Mouse (Mus musculus) cerebellum, adult 11 months (tissue): ENCODE measurements at regions not wholly inside any gene's neighbourhood (a gene's known extent, or its start where the extent isn't known, plus 50 kb on each side); places are given as distances from the start of the nearest gene placed in this dataset.

Source experiments
- DNase-seq: peaks from one replicate; pipeline ENCODE4 v3.0.0; 2022

DNA sequence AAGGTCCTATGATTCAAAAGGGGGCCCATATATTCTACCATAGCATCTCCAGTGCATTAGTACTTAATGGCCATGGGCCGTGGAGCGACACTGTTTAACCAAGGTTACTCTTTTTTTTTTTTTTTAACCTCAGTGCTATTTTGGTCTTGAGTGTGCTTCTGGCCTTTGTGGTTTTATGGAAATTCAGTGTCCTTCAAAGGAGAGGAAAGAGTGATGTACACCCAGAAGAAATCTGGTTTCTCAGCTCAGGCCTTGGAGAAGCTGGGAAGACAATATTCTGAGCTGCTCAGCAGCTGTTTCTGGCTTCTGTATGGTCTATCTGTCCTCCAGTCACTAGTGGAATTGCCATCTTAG, 91.2 kb upstream of the Pabpc6 start:
- DNase-seq = no peak

DNA sequence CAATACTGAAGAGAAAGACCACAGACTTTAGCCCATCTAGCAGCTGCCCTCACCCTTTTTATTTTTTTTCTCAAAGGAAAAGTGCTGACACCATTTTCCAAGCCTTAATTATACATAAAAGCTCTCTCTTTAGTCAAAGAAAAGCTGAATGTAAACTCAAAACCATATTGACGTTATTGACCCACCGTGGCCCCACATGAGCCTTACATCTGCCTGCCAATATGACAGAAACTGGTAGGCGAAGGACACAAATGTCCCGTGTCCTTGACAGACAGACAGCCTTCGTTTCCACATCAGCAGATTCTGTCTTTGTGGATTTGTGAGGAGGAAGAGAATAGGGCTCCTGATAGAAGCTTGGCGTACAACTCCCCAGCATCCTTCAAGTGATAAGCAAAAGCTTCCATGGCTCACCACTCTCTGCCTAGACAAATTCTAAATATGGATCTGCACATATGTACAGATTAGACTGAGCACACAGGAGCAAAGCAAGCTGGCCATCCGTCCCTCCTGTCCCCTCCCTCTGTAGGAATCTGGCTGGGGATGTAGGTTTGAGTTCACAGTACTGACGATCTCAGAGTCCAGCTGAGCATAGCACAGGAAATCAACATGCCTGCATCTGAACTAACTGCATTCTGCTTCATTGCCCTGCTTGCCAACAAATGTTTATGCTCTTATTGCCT, 90.6 kb upstream of the Pabpc6 start:
- DNase-seq = no peak

DNA sequence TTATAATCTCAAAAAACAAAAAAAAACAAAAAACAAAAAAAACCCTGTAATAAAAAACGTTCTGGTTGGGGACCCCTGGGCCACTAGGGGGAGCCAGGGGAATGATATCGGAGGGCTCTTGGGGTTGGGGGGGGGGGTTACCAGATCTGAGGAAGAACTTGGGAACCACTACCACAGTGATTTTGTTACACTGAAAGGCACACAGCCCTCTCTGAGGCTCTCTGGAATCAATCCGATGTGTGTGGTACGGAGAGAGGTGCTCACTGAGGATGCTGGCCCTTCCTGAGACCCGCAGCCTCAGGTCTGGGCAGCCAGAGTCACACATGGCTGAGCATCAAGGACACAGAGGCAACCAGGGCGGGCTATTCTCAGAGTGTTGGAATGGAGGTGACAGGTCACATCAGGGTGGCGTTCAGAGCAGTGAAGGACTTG, 89.9 kb upstream of the Pabpc6 start:
- DNase-seq = no peak

DNA sequence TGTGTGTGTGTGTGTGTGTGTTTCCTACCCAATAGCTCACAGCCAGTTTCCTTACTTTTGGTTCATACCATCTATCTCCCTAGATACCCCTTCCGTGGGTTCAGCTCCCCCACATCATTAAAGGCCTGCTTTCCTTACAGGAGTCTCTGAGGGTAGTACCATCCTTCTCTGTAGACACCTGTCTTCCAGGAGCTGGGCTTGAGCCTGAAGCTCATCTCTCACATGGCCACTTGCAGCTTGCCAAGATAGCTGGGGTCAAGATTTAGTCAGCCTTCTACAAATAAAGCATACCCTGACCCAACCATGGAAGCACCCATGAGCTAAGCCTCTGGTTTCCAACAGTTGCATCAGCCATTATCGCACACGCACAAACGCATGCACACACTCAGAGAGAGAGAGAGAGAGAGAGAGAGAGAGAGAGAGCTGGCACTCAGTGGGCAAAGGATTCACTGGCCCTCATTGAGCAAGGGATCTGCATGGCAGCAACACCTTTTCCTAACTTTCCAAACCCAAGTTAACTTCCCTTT, 88.3 kb upstream of the Pabpc6 start:
- no peak for DNase-seq

DNA sequence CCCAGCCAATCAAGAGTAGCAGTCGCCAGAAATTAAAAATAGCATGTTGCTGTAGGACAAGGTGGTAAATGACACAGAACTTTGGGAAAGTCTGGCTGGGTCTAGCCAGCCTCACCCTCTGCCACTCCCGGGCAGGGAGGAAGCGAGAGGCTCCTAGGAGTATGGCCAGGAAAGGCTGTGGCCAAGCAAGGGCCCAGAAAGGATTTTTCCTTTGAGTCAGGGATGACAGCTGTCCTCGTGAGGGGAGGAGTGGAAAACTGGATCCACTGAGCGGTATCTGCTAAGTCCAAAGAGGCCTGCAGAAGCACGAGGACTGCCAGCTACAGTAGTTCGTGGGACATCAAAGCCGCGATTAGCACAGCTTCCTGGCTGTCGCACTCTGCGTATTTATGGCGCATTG, 87.2 kb upstream of the Pabpc6 start:
- no peak for DNase-seq

DNA sequence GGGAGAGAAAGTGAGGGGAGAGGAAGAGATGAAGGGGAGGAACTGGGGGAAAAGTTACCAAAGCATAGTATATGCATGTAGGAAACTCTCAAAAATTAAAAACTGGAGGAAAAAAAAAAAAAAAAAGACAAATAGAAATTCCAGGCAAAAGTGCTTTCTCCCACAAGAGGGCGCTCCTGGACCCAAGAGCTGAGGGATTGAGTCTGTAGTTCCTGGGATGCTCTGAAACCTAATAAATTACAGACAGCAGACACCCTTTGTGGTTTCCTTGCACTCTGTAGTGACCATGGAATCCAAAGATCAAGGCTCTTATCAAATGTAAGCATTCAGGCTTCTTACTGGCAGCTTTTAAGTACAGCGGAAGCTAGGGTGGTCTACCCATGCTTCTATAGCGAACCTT, 86.7 kb upstream of the Pabpc6 start:
- DNase-seq = peak; percentile 44

DNA sequence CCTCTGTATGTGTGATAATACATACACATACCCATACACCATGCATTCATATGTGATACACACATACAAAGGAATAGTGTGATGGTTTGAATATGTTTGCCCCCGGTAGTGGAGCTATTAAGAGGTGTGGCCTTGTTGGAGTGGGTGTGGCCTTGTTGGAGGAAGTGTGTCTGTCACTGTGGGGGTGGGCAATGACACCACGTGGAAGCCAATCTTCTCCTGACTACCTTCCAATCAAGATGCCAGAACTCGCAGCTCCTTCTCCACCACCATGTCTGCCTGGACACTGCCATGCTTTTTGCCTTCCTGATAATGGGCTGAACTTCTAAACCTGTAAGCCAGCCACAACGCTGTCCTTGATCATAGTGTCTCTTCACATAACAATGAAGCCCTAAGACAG, 86.1 kb upstream of the Pabpc6 start:
- DNase-seq = no peak

DNA sequence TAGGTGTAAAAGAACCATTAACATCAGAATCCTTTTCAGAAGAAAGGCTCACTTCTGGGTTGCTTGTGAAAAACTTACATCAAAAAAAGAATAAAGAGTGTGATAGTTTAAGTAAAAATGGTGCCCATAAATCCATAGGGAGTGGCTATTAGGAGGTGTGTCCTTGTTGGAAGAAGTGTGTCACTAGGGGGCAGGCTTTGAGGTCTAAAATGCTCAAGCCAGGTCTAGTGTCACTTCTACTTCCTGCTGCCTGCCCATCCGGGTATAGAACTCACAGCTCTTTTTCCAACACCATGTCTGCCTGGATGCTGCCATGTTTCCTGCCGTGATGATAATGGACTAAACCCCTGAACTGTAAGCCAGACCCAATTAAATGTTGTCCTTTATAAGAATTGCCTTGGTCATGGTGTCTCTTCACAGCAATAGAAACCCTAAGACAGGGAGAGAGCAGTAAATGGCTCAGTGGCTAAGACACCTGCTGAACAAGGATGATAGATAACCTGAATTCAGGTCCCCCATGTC, 85.4 kb upstream of the Pabpc6 start:
- no peak for DNase-seq

DNA sequence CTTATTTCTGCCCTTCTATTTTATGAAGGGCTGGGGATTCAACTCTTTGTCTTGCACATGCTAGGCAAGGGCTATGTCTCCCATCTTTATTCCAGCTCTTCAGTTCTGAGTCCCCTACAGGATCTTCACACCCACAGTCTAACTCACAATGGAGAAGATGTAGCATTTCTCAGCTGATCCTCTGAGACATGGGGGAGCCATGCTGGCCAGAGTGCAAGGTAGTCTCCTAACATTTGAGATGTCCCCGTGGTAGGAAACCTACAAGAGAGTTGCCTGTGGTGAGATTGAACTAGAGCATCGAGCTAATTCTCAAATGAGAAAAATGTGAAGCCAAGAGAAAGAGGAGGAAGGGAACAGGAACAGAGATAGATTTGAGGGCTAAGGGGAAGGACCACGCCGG, 83.3 kb upstream of the Pabpc6 start:
- DNase-seq = no peak

DNA sequence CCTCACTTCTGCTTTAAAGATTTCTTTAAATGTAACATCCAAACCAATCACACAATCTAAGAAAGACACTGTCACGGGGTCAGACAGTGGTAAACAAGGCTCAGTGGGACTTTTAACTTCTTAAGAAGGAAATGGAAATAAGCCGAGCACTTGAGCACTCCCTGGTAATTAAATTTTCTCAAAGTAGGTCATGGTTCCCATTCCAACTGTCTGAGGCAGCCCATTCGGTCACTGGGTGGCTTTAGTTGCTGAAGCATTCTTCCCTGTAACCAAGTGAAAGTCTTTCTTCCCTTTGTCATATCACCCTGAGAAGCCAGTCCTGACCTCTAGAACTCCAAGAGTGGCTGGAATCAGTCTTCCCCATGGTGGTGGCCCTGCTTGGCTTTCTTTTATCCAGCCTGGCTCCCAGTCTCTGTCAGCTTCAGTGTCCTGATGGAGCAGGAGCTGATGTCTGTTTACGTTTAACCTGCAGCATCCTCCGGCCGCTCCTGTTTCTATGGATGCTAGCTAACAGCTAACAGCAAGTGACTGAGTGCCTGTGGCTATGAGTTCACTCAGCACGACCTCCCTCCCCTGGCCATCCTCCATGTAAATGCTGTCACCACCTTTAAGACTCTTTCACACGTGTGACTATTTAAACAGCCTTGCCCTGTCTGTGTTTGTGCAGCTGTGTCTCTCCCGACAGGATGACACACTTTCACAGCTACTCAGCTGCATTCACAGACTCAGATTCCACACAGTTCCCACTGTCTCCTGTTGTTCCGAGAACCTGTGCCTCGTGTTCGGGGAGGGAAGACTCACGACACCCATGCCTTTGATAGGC, 82.0 kb upstream of the Pabpc6 start:
- no peak for DNase-seq

DNA sequence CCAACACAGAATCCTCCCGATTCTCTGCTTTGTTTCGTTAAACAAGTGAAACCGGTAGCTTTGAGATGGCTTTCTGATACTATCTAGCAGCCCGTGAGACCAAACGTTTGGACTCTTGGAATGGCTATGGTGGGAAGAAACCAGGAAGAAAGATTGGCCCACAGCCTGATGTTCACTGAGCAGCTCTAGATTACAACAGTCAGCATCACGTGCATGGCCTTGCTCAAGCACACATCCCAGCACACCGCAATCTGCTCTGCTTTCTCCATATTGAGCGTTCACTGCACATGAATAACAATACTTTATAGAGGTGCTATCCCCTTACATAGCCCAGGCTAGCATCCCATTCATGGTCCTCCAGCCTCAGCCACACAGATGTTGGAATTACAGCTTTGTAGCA, 80.5 kb upstream of the Pabpc6 start:
- no peak for DNase-seq

DNA sequence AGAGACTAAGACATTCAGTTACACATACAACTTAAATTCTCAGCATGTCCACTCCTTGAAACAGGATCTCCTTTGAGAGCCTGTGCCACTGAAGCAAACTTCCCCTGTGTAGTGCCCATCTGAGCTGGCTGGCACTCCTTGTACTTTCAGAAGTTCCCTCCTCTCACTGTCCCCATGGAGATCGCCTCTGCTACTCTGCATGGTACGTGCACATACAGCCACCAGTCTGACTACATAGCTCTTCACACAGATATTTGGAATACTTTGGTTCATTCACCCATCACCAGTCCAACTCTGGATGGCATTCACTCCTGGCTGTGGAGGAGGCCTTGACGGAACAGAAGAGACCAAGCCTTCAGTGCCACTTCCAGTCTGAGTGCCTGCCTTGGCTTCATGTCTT, 79.8 kb upstream of the Pabpc6 start:
- DNase-seq = no peak

DNA sequence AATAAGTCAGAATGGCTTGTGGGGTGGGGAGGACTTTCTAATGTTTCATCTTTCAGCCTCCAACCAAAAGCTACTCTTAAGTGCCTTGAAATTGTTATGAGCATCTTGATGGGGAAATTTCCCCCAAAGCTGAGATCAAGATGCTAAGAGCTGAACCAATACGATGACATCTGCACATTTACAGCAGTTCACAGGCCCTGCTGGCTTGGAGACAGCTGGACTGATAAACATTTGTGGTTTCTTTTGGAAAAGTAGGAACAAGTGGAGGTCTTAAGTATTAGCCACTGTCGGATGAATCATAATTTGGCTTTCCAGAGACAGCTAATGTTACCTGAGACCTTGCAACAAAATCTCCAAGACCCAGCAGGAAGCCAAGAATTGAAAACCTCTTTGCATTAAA, 78.4 kb upstream of the Pabpc6 start:
- DNase-seq = no peak

DNA sequence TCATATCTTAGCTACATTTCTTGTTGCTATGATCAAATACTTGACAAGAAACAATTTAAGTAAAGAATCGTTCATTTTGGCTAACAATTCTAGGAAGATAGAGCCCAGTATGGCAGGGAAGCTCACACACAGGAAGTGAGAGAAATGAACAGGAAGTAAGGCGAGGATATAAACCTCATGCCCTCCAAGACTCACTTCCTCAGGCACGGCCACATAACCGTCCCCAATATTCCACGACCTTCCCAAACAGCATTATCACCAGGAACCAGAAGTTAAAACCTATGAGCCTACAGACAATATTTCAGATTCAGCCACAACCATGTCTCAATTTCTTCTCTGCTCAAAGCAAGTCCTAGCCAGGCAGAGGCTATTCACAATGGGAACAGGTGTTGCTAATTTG, 73.8 kb upstream of the Pabpc6 start:
- DNase-seq = no peak

DNA sequence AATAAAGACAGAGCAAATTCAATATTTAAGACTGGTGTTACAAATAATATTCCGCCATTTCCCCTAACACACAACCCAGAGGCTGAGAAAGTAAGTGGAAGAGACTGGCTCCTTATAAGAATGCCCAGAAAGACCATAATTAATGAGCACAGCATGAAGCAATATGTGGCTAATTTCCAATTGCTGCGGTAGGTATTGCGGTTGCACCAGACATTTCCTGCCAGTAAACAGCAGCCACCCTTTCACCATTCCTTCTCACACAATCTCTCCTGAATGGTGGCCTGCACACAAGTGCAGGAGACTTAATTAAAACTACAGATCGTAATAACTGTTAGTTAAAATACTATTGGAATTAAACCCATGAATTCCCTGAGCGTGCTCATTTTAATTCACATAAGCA, 71.8 kb upstream of the Pabpc6 start:
- DNase-seq = no peak

DNA sequence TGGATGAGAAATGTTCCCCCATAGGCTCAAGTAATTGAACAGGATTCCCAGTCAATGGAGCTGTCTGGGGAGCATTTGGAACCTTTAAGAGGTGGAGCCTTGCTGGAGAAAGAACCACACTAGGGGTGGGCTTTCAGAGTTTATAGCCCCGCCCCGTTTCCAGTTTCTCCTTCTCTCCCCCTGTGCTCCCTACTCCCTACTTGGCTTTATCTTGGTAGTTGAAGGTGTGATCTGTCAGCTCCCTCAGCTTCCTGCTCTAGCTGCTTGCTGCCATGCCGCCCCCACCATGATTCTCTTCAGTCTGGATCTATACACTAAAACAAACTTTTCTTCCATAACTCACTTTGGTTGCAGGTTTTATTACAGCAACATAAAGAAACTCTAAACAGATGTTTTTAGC, 59.5 kb upstream of the Pabpc6 start:
- no peak for DNase-seq

DNA sequence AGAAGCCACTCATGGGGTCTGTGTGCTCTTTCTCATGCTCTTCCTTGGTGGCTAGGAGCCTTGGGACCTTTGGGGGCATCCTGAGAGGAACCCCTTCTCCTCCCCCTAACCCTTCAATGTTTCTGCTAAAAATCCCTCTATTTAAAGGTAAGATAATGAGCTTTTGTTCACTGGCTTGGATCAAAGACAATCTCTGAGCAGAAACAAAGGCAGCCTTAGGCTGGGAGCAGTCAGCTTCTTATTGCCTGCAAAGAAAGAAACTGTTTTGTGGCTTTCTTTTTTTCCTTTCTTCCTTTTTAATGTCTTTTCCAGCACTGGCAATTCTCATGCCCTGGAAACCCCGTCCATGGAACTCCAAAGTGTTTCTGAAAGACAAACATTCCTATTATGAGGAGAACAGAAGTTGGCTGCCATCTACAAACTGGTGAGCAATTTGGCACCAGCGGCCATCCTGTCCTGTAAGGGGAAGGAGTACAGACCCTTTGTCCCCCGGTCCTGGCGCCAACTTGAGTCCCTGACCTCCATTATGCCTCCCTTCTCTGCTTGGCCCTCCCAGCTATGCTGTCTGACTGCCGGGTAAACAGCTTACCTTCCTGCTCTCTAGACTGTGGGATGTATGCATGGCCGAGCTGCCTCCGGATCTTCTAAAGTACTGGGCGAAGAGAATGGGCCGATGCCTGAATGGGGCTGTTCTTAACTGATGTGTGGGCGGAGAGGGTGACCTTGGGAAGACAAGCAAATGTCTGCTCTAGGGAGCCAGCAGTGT, 56.4 kb upstream of the Pabpc6 start:
- DNase-seq = peak; percentile 11

DNA sequence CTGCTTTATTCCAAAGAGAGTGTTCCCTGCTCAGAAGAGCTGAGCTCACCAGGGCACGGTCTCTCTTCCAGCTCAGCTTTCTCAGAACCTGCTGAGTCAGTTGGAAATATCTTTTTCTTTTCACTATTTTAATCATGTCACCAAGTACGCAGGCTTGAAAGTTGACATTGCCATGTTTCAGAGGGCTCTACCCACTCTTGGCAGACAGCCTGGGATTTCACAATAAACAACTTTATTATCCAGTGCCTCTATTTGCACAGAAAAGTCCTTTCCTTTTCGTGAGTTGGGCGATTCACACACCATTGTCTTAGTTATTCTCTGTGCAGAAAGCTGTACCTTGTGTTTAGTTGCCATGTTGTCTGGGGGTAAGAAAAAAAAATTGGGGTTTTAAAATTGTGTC, 54.0 kb upstream of the Pabpc6 start:
- DNase-seq = no peak

DNA sequence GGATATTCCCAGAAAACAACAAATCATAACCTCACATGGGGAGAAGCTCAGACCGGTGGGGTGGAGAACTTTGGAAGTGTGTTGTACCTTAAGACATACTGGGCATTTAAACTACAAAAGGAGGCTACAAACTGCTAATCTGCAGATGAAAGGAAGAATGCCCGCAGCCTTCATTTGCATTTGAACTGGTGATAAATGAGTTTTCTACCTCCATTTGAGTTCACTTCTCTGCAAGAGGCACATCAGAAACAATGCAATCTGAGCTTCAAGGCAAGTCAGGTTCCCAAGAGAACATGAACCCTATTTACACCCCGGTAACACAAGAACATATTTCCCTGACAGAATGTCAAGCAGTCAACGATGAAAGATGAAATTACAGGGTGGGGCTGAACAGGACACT, 53.2 kb upstream of the Pabpc6 start:
- no peak for DNase-seq
